Mouse (Mus musculus): ENCODE measurements around the gene Cep131. TPM values are rescaled to one million over a fixed set of nuclear protein-coding genes. Genes with fewer than 3 reads are reported as not detected.

Gene Cep131
- polyA plus RNA-seq, 1 experiment from 2014 or later: 19.2 TPM

DNA sequence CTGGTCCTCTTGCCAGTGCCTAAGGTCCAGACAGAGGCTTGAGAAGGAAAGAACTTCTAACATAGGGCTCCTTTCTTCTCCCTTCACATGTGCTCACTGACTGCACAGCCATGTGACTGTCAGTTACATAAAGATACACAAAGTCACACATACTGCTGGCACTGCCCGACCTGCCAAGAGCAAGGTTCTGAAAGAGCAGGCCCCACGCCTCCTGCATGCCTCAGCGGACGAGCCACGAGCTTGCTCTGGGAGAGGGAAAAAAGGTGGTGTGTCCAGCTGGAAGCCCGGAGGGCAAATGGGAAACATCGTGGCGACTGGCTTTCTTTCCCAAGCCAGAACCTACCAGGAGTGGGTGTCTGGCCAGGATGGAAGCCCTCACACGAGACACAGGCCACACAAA lies 21.2 kb upstream of the Cep131 start:
- H3K27me3 ChIP-seq (replicated peaks; ENCODE audit: control insufficient read depth, insufficient read depth, low read length): no peaks in the 10 kb centered on the region
- no peaks in the 10 kb centered on the region for H3K9me3 ChIP-seq (ENCODE audit: control insufficient read depth, low read length)
- peaks cover 4% of the 10 kb centered on the region; the same call in 1 of the 2 replicates for H3K4me1 ChIP-seq (replicated peaks; ENCODE audit: control insufficient read depth, insufficient read depth, low read length)
- H3K27ac ChIP-seq (ENCODE audit: low read depth, low read length): no peak overlapping the region
- H3K4me3 ChIP-seq (ENCODE audit: low read depth, low read length): no peak overlapping the region
- no peak overlapping the region for H3K9ac ChIP-seq (ENCODE audit: low read depth, low read length)
- peaks cover 50% of the 10 kb centered on the region for H3K36me3 ChIP-seq (ENCODE audit: control insufficient read depth, insufficient read depth, low read length)
- ATAC-seq (replicated peaks; ENCODE audit: low FRiP score) (no peak), DNase-seq (ENCODE audit: low spot score) (no peak)
- WGBS: 92% methylated on average over 9 of the region's 9 CpGs
- H3K4me2 ChIP-seq: no peak overlapping the region

DNA sequence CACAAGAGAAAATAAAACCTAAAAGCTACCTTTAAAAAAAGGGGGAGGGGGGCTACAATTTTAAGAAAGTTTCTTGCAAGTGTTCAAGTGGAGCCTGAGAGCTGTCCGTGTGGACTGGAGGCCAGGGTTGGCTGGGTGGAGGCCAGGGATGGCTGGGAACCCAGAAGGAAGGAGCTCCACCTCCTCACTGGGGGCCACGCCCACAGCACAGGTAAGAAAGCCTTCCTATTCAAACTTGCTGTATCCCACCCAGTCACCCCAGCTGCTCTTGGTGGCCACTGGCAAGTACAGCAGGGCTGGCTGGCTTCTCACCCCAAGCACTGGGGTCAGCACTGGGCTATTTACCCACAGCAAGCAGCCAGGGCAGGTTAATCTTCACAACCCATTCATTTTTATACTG lies 20.4 kb upstream of the Cep131 start:
- Histone ChIP-seq H3K9me3 (ENCODE audit: control insufficient read depth, low read length) (no peaks in the 10 kb centered on the region), H3K4me1 (replicated peaks; ENCODE audit: control insufficient read depth, insufficient read depth, low read length) (peaks cover 4% of the 10 kb centered on the region; the same call in 1 of the 2 replicates), H3K36me3 (ENCODE audit: control insufficient read depth, insufficient read depth, low read length) (peaks cover 47% of the 10 kb centered on the region), H3K9ac (ENCODE audit: low read depth, low read length) (no peak overlapping the region), H3K4me3 (ENCODE audit: low read depth, low read length) (no peak overlapping the region), H3K4me2 (no peak overlapping the region), H3K27me3 (replicated peaks; ENCODE audit: control insufficient read depth, insufficient read depth, low read length) (no peaks in the 10 kb centered on the region), H3K27ac (ENCODE audit: low read depth, low read length) (no peak overlapping the region)
- DNase-seq (ENCODE audit: low spot score): no peak
- WGBS: 80% methylated on average over 2 of the region's 2 CpGs
- no peak for ATAC-seq (replicated peaks; ENCODE audit: low FRiP score)

DNA sequence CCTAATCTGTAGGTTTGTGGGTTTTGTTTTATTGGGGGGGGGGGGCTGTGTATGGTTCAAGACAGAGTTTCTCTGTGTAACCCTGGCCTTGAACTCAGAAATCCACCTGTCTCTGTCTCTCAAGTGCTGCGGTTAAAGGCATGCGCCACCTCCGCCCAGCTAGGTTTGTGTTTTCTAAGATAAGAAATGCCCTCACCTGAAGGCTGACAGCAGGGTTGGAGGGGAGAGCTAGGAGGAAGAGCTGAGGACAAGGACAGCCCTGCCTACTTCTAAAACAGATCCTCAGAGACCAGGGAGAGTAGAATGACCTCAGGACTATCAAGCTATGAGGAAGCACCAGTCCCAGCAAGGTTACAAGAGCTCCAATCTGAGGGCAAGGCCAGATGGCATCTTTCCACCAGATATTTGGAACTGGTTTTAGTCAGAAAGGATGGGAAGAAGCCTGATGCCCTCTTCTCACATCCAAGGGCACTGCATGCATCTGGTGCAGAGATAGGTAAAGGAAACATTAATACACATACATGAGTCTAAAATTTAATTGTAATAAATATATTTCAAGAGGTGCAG lies 16.9 kb upstream of the Cep131 start:
- no peak for ATAC-seq (replicated peaks; ENCODE audit: low FRiP score)
- WGBS: 76% methylated on average over 3 of the region's 3 CpGs
- Histone ChIP-seq H3K4me2 (no peak overlapping the region), H3K4me3 (ENCODE audit: low read depth, low read length) (no peak overlapping the region), H3K4me1 (replicated peaks; ENCODE audit: control insufficient read depth, insufficient read depth, low read length) (peaks cover 14% of the 10 kb centered on the region), H3K27me3 (replicated peaks; ENCODE audit: control insufficient read depth, insufficient read depth, low read length) (no peaks in the 10 kb centered on the region), H3K27ac (ENCODE audit: low read depth, low read length) (no peak overlapping the region), H3K9ac (ENCODE audit: low read depth, low read length) (no peak overlapping the region; the same call in 1 of the 2 replicates), H3K9me3 (ENCODE audit: control insufficient read depth, low read length) (no peaks in the 10 kb centered on the region), H3K36me3 (ENCODE audit: control insufficient read depth, insufficient read depth, low read length) (peaks cover 36% of the 10 kb centered on the region)
- no peak for DNase-seq (ENCODE audit: low spot score)

DNA sequence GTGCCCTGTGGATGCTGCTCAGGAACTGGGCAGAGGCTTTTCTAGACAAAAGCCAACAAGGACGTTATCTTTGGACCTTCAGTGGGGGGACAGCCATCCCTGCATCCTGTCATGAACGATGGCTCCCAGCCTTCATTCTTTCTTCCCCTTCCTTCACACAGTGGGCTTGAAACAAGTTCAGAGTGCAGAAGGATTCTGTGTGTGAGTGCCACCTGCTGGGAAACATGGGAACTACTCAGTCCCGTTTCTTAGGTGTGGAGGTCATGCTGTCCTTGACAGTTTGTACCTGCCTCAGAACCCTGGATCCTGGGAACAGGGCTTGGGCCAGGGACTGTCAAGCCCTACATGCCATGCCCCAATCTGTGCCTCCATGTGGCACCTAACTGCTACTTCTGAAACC lies 14.4 kb upstream of the Cep131 start:
- Histone ChIP-seq H3K4me2 (no peak overlapping the region), H3K27ac (ENCODE audit: low read depth, low read length) (no peak overlapping the region), H3K4me3 (ENCODE audit: low read depth, low read length) (no peak overlapping the region), H3K36me3 (ENCODE audit: control insufficient read depth, insufficient read depth, low read length) (peaks cover 17% of the 10 kb centered on the region), H3K4me1 (replicated peaks; ENCODE audit: control insufficient read depth, insufficient read depth, low read length) (peaks cover 23% of the 10 kb centered on the region), H3K9ac (ENCODE audit: low read depth, low read length) (no peak overlapping the region), H3K9me3 (ENCODE audit: control insufficient read depth, low read length) (no peaks in the 10 kb centered on the region), H3K27me3 (replicated peaks; ENCODE audit: control insufficient read depth, insufficient read depth, low read length) (no peaks in the 10 kb centered on the region)
- ATAC-seq (replicated peaks; ENCODE audit: low FRiP score): no peak
- WGBS: 6% methylated on average over 3 of the region's 3 CpGs
- DNase-seq (ENCODE audit: low spot score): peak; percentile 66

- H3K9me3 ChIP-seq (ENCODE audit: control insufficient read depth, low read length): no peaks in the 10 kb centered on the region
These were observed 12.2 kb upstream of the Cep131 start, which contains the start of the genes Tepsin and Ndufaf8 for GRCm38 (mm10) chr11:120098588-120099511. Gene Tepsin, minus strand, starts transcription at chr11:120098731. Gene Ndufaf8, plus strand, starts transcription at chr11:120098928.

DNA sequence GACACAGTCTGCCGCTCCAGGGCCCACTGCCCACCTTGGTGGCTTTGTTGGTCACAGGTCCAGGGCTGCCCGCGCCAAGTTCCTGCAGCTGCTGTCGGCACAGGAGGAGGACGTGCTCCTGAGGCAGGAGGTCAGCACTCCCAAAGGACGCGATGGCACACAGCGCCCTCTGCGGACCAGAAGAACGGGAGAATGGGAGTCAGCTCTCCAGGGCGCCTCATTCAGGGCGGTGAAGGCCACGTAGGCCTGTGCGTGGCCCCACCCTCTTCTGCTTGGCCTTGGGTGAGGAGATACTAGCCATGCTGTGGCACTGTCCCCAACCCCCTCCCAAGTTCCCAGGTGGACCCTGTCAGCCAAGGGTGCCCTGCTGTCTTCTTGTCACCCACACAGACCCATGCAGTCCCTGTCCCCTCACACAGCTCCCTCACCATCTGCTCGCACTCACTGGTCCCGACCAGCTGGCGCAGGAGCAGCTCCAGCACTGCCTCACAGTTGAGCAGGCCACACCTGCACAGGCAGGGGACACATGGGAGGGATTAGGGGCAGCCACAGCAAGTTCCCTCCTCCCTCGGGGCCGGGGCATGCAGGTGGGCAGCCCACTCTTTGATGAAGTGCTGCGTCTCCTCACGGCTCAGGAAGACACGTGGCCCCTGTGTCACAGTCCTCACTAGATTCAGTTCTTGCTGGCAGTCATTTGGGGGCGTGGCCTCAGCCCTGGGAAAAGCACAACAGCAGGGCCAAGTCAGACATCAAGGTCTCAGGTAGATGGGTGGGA lies 6.4 kb upstream of the Cep131 start:
- DNase-seq (ENCODE audit: low spot score) (no peak), ATAC-seq (replicated peaks; ENCODE audit: low FRiP score) (0 out of 2 replicates have a peak, but pooled peaks have one; percentile 14)
- Histone ChIP-seq H3K4me1 (replicated peaks; ENCODE audit: control insufficient read depth, insufficient read depth, low read length) (peaks cover 7% of the 10 kb centered on the region), H3K4me3 (ENCODE audit: low read depth, low read length) (no peak overlapping the region), H3K4me2 (no peak overlapping the region), H3K27me3 (replicated peaks; ENCODE audit: control insufficient read depth, insufficient read depth, low read length) (no peaks in the 10 kb centered on the region), H3K36me3 (ENCODE audit: control insufficient read depth, insufficient read depth, low read length) (peaks cover 18% of the 10 kb centered on the region; the same call in 1 of the 2 replicates), H3K9ac (ENCODE audit: low read depth, low read length) (no peak overlapping the region), H3K9me3 (ENCODE audit: control insufficient read depth, low read length) (no peaks in the 10 kb centered on the region), H3K27ac (ENCODE audit: low read depth, low read length) (no peak overlapping the region)
- 84% methylated on average over 23 of the region's 23 CpGs for WGBS

More at GRCm38 (mm10) chr11:120098588-120099511, 12.2 kb upstream of the Cep131 start, which contains the start of the genes Tepsin and Ndufaf8:
- Histone ChIP-seq H3K27ac (ENCODE audit: low read depth, low read length) (peak within 1 kb of the TSS; percentile 92), H3K9ac (ENCODE audit: low read depth, low read length) (peak within 1 kb of the TSS; percentile 92), H3K4me2 (peak within 1 kb of the TSS; percentile 98), H3K4me1 (replicated peaks; ENCODE audit: control insufficient read depth, insufficient read depth, low read length) (peaks cover 23% of the 10 kb centered on the region), H3K4me3 (ENCODE audit: low read depth, low read length) (peak within 1 kb of the TSS; percentile 95), H3K36me3 (ENCODE audit: control insufficient read depth, insufficient read depth, low read length) (peaks cover 10% of the 10 kb centered on the region; the same call in 1 of the 2 replicates), H3K27me3 (replicated peaks; ENCODE audit: control insufficient read depth, insufficient read depth, low read length) (no peaks in the 10 kb centered on the region)
- WGBS: under 1% methylated on average over 77 of the region's 77 CpGs
- peak; percentile 97 for ATAC-seq (replicated peaks; ENCODE audit: low FRiP score)
- peak; percentile 99 for DNase-seq (ENCODE audit: low spot score)

GRCm38 (mm10) chr11:120090661-120091060 lies 4.0 kb upstream of the Cep131 start:
- H3K36me3 ChIP-seq (ENCODE audit: control insufficient read depth, insufficient read depth, low read length): peaks cover 18% of the 10 kb centered on the region; the same call in 1 of the 2 replicates
- no peaks in the 10 kb centered on the region for H3K27me3 ChIP-seq (replicated peaks; ENCODE audit: control insufficient read depth, insufficient read depth, low read length)
- peaks cover 5% of the 10 kb centered on the region for H3K4me1 ChIP-seq (replicated peaks; ENCODE audit: control insufficient read depth, insufficient read depth, low read length)
- H3K9ac ChIP-seq (ENCODE audit: low read depth, low read length): no peak overlapping the region
- H3K27ac ChIP-seq (ENCODE audit: low read depth, low read length): no peak overlapping the region
- ATAC-seq (replicated peaks; ENCODE audit: low FRiP score): no peak
- no peak overlapping the region for H3K4me2 ChIP-seq
- 90% methylated on average over 4 of the region's 4 CpGs for WGBS
- no peaks in the 10 kb centered on the region for H3K9me3 ChIP-seq (ENCODE audit: control insufficient read depth, low read length)
- no peak for DNase-seq (ENCODE audit: low spot score)
- no peak overlapping the region for H3K4me3 ChIP-seq (ENCODE audit: low read depth, low read length)

Measured in liver, embryonic 11.5 days (tissue).